Mouse (Mus musculus) neural tube, embryonic 12.5 days (tissue): ENCODE data around the gene Rps5. TPM values are rescaled to one million over a fixed set of nuclear protein-coding genes. Genes with fewer than 3 reads are reported as not detected.

Source experiments
- ATAC-seq: fragments of 200-750 bp; cut with Nextera tagmentation; 2 replicates; pipeline ENCODE4 v1.8.0; 2017; ENCODE audit warnings: low read depth, mild to moderate bottlenecking, moderate TSS enrichment, moderate library complexity; ENCODE audit not compliant: low FRiP score
- H3K27ac ChIP-seq: fragments of 300-500 bp; sonication (generic); 2 replicates; pipeline ENCODE4 v1.5.1; 2016
- H3K27me3 ChIP-seq: fragments of 300-500 bp; sonication (generic); replicated peaks from 2 replicates; pipeline ENCODE4 v1.6.1; 2016; ENCODE audit warnings: mild to moderate bottlenecking
- H3K36me3 ChIP-seq: fragments of 300-500 bp; sonication (generic); 2 replicates; pipeline ENCODE4 v1.6.1; 2016; ENCODE audit warnings: mild to moderate bottlenecking
- H3K4me1 ChIP-seq: fragments of 300-500 bp; sonication (generic); 2 replicates; pipeline ENCODE4 v1.6.1; 2016
- H3K4me2 ChIP-seq: fragments of 300-500 bp; sonication (generic); replicated peaks from 2 replicates; pipeline ENCODE4 v1.6.1; 2016; ENCODE audit warnings: mild to moderate bottlenecking
- H3K4me3 ChIP-seq: fragments of 300-500 bp; sonication (generic); 2 replicates; pipeline ENCODE4 v1.5.1; 2016
- H3K9ac ChIP-seq: fragments of 300-500 bp; sonication (generic); 2 replicates; pipeline ENCODE4 v1.6.1; 2016; ENCODE audit warnings: mild to moderate bottlenecking
- H3K9me3 ChIP-seq: fragments of 300-500 bp; sonication (generic); 2 replicates; pipeline ENCODE4 v1.6.1; 2016; ENCODE audit warnings: mild to moderate bottlenecking
- WGBS: fragments of 180-500 bp; shearing (Covaris S2); methylation state at CpG from one replicate; pipeline ENCODE4 v1.1.7; 2016; 5-methylcytosine and 5-hydroxymethylcytosine counted together
- polyA plus RNA-seq: library from polyadenylated mRNA; unstranded; fragments of >200 nt; fragmentation: Nextera tagmentation; extraction: Ambion mirVana; gene quantifications from 2 replicates; pipeline ENCODE4 v1.2.1, GENCODE M21; 2016

Rps5 gene
- polyA plus RNA-seq, 1 experiment from 2014 or later: 583 TPM

GRCm38 (mm10) chr7:12966104-12966845, 44.2 kb downstream of the Rps5 start:
- H3K4me3 ChIP-seq: peak overlapping the region; percentile 89
- H3K9me3 ChIP-seq: no peaks in the 10 kb centered on the region
- H3K36me3 ChIP-seq: peaks cover 27% of the 10 kb centered on the region
- peak overlapping the region; percentile 88 for H3K9ac ChIP-seq
- peaks cover 19% of the 10 kb centered on the region for H3K4me1 ChIP-seq
- no peaks in the 10 kb centered on the region for H3K27me3 ChIP-seq
- ATAC-seq: peak; percentile 66
- H3K27ac ChIP-seq: peak overlapping the region; percentile 81
- H3K4me2 ChIP-seq: peak overlapping the region; percentile 96
- 2% methylated on average over 25 of the region's 29 CpGs for WGBS

DNA sequence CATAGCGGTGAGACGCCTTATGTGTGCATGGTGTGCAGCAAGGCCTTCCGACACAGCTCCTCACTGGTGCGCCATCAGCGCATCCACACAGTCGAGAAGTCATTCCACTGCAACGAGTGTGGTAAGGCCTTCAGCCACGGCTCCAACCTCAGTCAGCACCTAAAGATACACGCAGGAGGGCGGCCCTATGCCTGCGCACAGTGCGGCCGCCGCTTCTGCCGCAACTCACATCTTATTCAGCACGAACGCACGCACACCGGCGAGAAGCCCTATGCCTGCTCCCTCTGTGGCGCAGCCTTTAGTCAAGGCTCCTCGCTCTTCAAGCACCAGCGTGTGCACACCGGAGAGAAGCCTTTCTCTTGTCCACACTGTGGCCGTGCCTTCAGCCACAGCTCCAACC, 48.8 kb downstream of the Rps5 start:
- H3K9me3 ChIP-seq: no peaks in the 10 kb centered on the region
- 95% methylated on average over 25 of the region's 25 CpGs for WGBS
- no peak overlapping the region for H3K27ac ChIP-seq

More for the DNA sequence above, 48.8 kb downstream of the Rps5 start:
- peaks cover 42% of the 10 kb centered on the region for H3K36me3 ChIP-seq
- H3K4me2 ChIP-seq: no peak overlapping the region
- ATAC-seq: no peak
- no peak overlapping the region for H3K4me3 ChIP-seq
- peaks cover 12% of the 10 kb centered on the region for H3K4me1 ChIP-seq
- no peak overlapping the region for H3K9ac ChIP-seq
- no peaks in the 10 kb centered on the region for H3K27me3 ChIP-seq

Other genes starting within 250 kb of the Rps5 start
- not detected in 2 replicates for gene Vmn2r55, start 237.3 kb upstream of the Rps5 start, polyA plus RNA-seq
- not detected in 2 replicates for gene Vmn2r56, start 187.3 kb upstream of the Rps5 start, polyA plus RNA-seq
- gene Zscan18, start 118.7 kb upstream of the Rps5 start, polyA plus RNA-seq: 11.5 and 13.6 TPM in 2 replicates
- gene Zfp329, start 103.4 kb upstream of the Rps5 start, polyA plus RNA-seq: 25.5 and 26.4 TPM in 2 replicates
- gene Zfp110, start 87.5 kb upstream of the Rps5 start, polyA plus RNA-seq: 27.4 and 32.4 TPM in 2 replicates
- 6.1 and 6.7 TPM in 2 replicates for gene Zfp128, start 41.1 kb upstream of the Rps5 start, polyA plus RNA-seq
- 12.0 and 12.5 TPM in 2 replicates for gene Zscan22, start 24.5 kb upstream of the Rps5 start, polyA plus RNA-seq
- 0.37 and 0.62 TPM in 2 replicates for gene Rnf225, start 5.1 kb downstream of the Rps5 start, polyA plus RNA-seq
- gene Zfp324, start 43.5 kb downstream of the Rps5 start, polyA plus RNA-seq: 11.6 and 12.1 TPM in 2 replicates
- 12.8 and 13.5 TPM in 2 replicates for gene Zfp446, start 55.6 kb downstream of the Rps5 start, polyA plus RNA-seq
- 0.33 and 0.46 TPM in 2 replicates for gene Slc27a5, start 75.9 kb downstream of the Rps5 start, polyA plus RNA-seq
- 382 and 393 TPM in 2 replicates for gene Trim28, start 76.8 kb downstream of the Rps5 start, polyA plus RNA-seq
- 31.8 and 39.9 TPM in 2 replicates for gene Zbtb45, start 87.7 kb downstream of the Rps5 start, polyA plus RNA-seq
- gene Chmp2a, start 112.5 kb downstream of the Rps5 start, polyA plus RNA-seq: 150 and 151 TPM in 2 replicates
- gene Ube2m, start 116.0 kb downstream of the Rps5 start, polyA plus RNA-seq: 206 and 215 TPM in 2 replicates
- gene Mzf1, start 132.5 kb downstream of the Rps5 start, polyA plus RNA-seq: 4.8 and 4.9 TPM in 2 replicates
- not detected in 2 replicates for gene Vmn1r85, start 172.9 kb downstream of the Rps5 start, polyA plus RNA-seq
- gene Vmn1r86, start 197.6 kb downstream of the Rps5 start, polyA plus RNA-seq: not detected in 2 replicates
- gene Vmn1r87, start 217.9 kb downstream of the Rps5 start, polyA plus RNA-seq: not detected in 2 replicates
- not detected in 2 replicates for gene Vmn1r88, start 237.3 kb downstream of the Rps5 start, polyA plus RNA-seq